ENCODE assay signal across 15 mouse cellular contexts in genomic region chr17:28041298-28041697, GRCm38 (mm10). TPM values are rescaled to one million over a fixed set of nuclear protein-coding genes. Genes with fewer than 3 reads are reported as not detected.
DNase-seq lines count a peak whose midpoint lies in the region; ATAC-seq and TF ChIP-seq lines count a peak whose summit lies in the region.
"Had no signal": no experiment of that assay in that cellular context is flagged by ENCODE, and none has a peak within 500 bp of the region (broad histone marks: within the 10 kb centered on the region; RNA-seq: fewer than 3 reads in every experiment).

No protein-coding gene starts in this region.

- H3K4me2 ChIP-seq in lung, embryonic 16.5 days (ENCODE audit: low read depth, low read length) = no peak overlapping the region
- peak overlapping the region; percentile 54 for H3K4me2 ChIP-seq in forebrain, embryonic 12.5 days
- H3K4me2 ChIP-seq in hindbrain, postnatal 0 days (ENCODE audit: low read depth, low read length) = peak overlapping the region; percentile 54
- H3K4me2 ChIP-seq in neural tube, embryonic 14.5 days (ENCODE audit: low read depth, low read length) = peak overlapping the region; percentile 52

- H3K4me1 ChIP-seq in lung, embryonic 16.5 days (replicated peaks; ENCODE audit: control insufficient read depth, insufficient read depth, low read length) = peaks cover 24% of the 10 kb centered on the region
- H3K4me1 ChIP-seq in forebrain, embryonic 12.5 days = peaks cover 57% of the 10 kb centered on the region
- peaks cover 33% of the 10 kb centered on the region for H3K4me1 ChIP-seq in hindbrain, postnatal 0 days (ENCODE audit: insufficient read depth, low read length)
- H3K4me1 ChIP-seq in neural tube, embryonic 14.5 days (ENCODE audit: control insufficient read depth, insufficient read depth, low read length) = peaks cover 45% of the 10 kb centered on the region

- no peak for TF ChIP-seq CTCF in hindbrain, postnatal 0 days (IDR thresholded peaks at IDR 0.05; ENCODE audit: low read depth)

- 82% methylated on average over 13 of the region's 13 CpGs for WGBS in lung, embryonic 16.5 days
- WGBS in forebrain, embryonic 12.5 days = 57% methylated on average over 13 of the region's 13 CpGs
- WGBS in hindbrain, postnatal 0 days = 28% methylated on average over 13 of the region's 13 CpGs
- 44% methylated on average over 13 of the region's 13 CpGs for WGBS in neural tube, embryonic 14.5 days

- H3K9me3 ChIP-seq in lung, embryonic 16.5 days (ENCODE audit: control insufficient read depth, low read length) = no peaks in the 10 kb centered on the region
- no peaks in the 10 kb centered on the region for H3K9me3 ChIP-seq in forebrain, embryonic 12.5 days
- H3K9me3 ChIP-seq in hindbrain, postnatal 0 days (ENCODE audit: low read length) = no peaks in the 10 kb centered on the region
- no peaks in the 10 kb centered on the region for H3K9me3 ChIP-seq in neural tube, embryonic 14.5 days (ENCODE audit: control insufficient read depth, low read length)
- H3K9me3 ChIP-seq: heart, embryonic 15.5 days had no signal

- ATAC-seq in lung, embryonic 16.5 days (ENCODE audit: low read depth) = no peak
- ATAC-seq in forebrain, embryonic 12.5 days (ENCODE audit: low FRiP score) = no peak; the same call in 1 of the 2 replicates
- no peak for ATAC-seq in hindbrain, postnatal 0 days
- ATAC-seq in neural tube, embryonic 14.5 days (ENCODE audit: low read depth) = no peak
- ATAC-seq in erythroid progenitor cell, adult 5-6 weeks (replicated peaks; ENCODE audit: low FRiP score, poor library complexity, severe bottlenecking) = no peak
- ATAC-seq in activated CD4-positive, CD25-positive, alpha-beta regulatory T cell, adult 4 months = no peak
- ATAC-seq: Patski had no signal

- peak overlapping the region; percentile 55; the same call in 1 of the 2 replicates for H3K9ac ChIP-seq in lung, embryonic 16.5 days (ENCODE audit: low read length)
- H3K9ac ChIP-seq in forebrain, embryonic 12.5 days = peak overlapping the region; percentile 65
- peak overlapping the region; percentile 55 for H3K9ac ChIP-seq in hindbrain, postnatal 0 days (replicated peaks; ENCODE audit: low read length)
- H3K9ac ChIP-seq in neural tube, embryonic 14.5 days (replicated peaks; ENCODE audit: low read depth, low read length) = peak overlapping the region; percentile 60

- no peak for DNase-seq in lung, postnatal 10 days
- peak; percentile 52 for DNase-seq in hindbrain, postnatal 0 days (ENCODE audit: low spot score)
- no peak for DNase-seq in testis, postnatal 14 days (ENCODE audit: low spot score)
- DNase-seq: adrenal gland, postnatal 10 days; kidney, adult 8-10 months; lung, postnatal 36 days; thymus, postnatal 25 days had no signal

- no peak overlapping the region; the same call in 1 of the 2 replicates for H3K27ac ChIP-seq in lung, embryonic 16.5 days (ENCODE audit: low read length)
- peak overlapping the region; percentile 88 for H3K27ac ChIP-seq in forebrain, embryonic 12.5 days
- H3K27ac ChIP-seq in hindbrain, postnatal 0 days = peak overlapping the region; percentile 76; the same call in 1 of the 2 replicates
- H3K27ac ChIP-seq in neural tube, embryonic 14.5 days (ENCODE audit: low read depth, low read length) = peak overlapping the region; percentile 83
- H3K27ac ChIP-seq: heart, embryonic 15.5 days had no signal

- no peak overlapping the region for H3K4me3 ChIP-seq in lung, embryonic 16.5 days (ENCODE audit: low read length)
- peak overlapping the region; percentile 34 for H3K4me3 ChIP-seq in forebrain, embryonic 12.5 days (replicated peaks)
- H3K4me3 ChIP-seq in hindbrain, postnatal 0 days (ENCODE audit: low read length) = peak overlapping the region; percentile 27
- H3K4me3 ChIP-seq in neural tube, embryonic 14.5 days (ENCODE audit: low read depth, low read length) = peak overlapping the region; percentile 25
- H3K4me3 ChIP-seq: heart, embryonic 15.5 days had no signal

- no peaks in the 10 kb centered on the region for H3K27me3 ChIP-seq in lung, embryonic 16.5 days (ENCODE audit: control insufficient read depth, insufficient read depth, low read depth, low read length)
- no peaks in the 10 kb centered on the region for H3K27me3 ChIP-seq in forebrain, embryonic 12.5 days
- H3K27me3 ChIP-seq in hindbrain, postnatal 0 days (ENCODE audit: insufficient read depth, low read length) = no peaks in the 10 kb centered on the region
- H3K27me3 ChIP-seq in neural tube, embryonic 14.5 days (ENCODE audit: control insufficient read depth, insufficient read depth, low read length) = no peaks in the 10 kb centered on the region
- H3K27me3 ChIP-seq: heart, embryonic 15.5 days; Patski had no signal

- H3K36me3 ChIP-seq in lung, embryonic 16.5 days (ENCODE audit: control insufficient read depth, insufficient read depth, low read length) = peaks cover 2% of the 10 kb centered on the region; the same call in 1 of the 2 replicates
- peaks cover 16% of the 10 kb centered on the region for H3K36me3 ChIP-seq in forebrain, embryonic 12.5 days (replicated peaks)
- H3K36me3 ChIP-seq in hindbrain, postnatal 0 days (ENCODE audit: insufficient read depth, low read length) = peaks cover 5% of the 10 kb centered on the region; the same call in 1 of the 2 replicates
- H3K36me3 ChIP-seq in neural tube, embryonic 14.5 days (ENCODE audit: control insufficient read depth, insufficient read depth, low read length) = no peaks in the 10 kb centered on the region

RNA-seq across cellular contexts. Expression of gene Tcp11, which starts 39.1 kb away (rescaled TPM):
- polyA plus RNA-seq in lung, embryonic 16.5 days (2015; fragmentation: Nextera tagmentation; extraction: Ambion mirVana) = 5.2 and 5.5 TPM in 2 replicates
- polyA plus RNA-seq in forebrain, embryonic 12.5 days (2016; fragmentation: Nextera tagmentation; extraction: Ambion mirVana) = 1.1 and 1.6 TPM in 2 replicates
- total RNA-seq in hindbrain, postnatal 0 days (2014; rRNA removed) = 2.9 and 3.6 TPM in 2 replicates
- 1.9 and 2.0 TPM in 2 replicates for polyA plus RNA-seq in hindbrain, postnatal 0 days (2015; fragmentation: Nextera tagmentation; extraction: Ambion mirVana)
- 0.79 and 1.7 TPM in 2 replicates for polyA plus RNA-seq in neural tube, embryonic 14.5 days (2014; fragmentation: Nextera tagmentation; extraction: Ambion mirVana)
- total RNA-seq in erythroid progenitor cell, adult 5-6 weeks (2015; ENCODE audit: low replicate concordance) = not detected in 2 replicates
- total RNA-seq in erythroid progenitor cell, adult 5-6 weeks (2017; ENCODE audit: low replicate concordance) = not detected in 2 replicates
- 1 to 10 TPM; 1.0 to 1.6 TPM for polyA plus RNA-seq in activated CD4-positive, CD25-positive, alpha-beta regulatory T cell, adult 4 months (2017; shearing (Covaris generic))
- total RNA-seq: gastrocnemius, postnatal 14 days had no signal
